Mouse (Mus musculus) midbrain, embryonic 13.5 days (tissue): ENCODE measurements around the gene Numb. TPM values are rescaled to one million over a fixed set of nuclear protein-coding genes. Genes with fewer than 3 reads are reported as not detected.

ENCODE experiments used
- ATAC-seq: fragments of 200-750 bp; cut with Nextera tagmentation; 2 replicates; pipeline ENCODE4 v1.8.0; 2017; ENCODE audit warnings: mild to moderate bottlenecking, moderate TSS enrichment, moderate library complexity
- H3K27ac ChIP-seq: fragments of 300-500 bp; sonication (generic); 2 replicates; pipeline ENCODE4 v1.5.1; 2015; ENCODE audit warnings: inconsistent platforms, mild to moderate bottlenecking, moderate library complexity
- H3K27me3 ChIP-seq: fragments of 300-500 bp; sonication (generic); 2 replicates; pipeline ENCODE4 v1.6.1; 2015; ENCODE audit warnings: mild to moderate bottlenecking, inconsistent platforms
- H3K36me3 ChIP-seq: fragments of 300-500 bp; sonication (generic); 2 replicates; pipeline ENCODE4 v1.6.1; 2015; ENCODE audit warnings: mild to moderate bottlenecking, inconsistent platforms
- H3K4me1 ChIP-seq: fragments of 300-500 bp; sonication (generic); replicated peaks from 2 replicates; pipeline ENCODE4 v1.6.1; 2015; ENCODE audit warnings: inconsistent platforms
- H3K4me2 ChIP-seq: fragments of 300-500 bp; sonication (generic); replicated peaks from 2 replicates; pipeline ENCODE4 v1.6.1; 2015; ENCODE audit warnings: moderate library complexity, mild to moderate bottlenecking, inconsistent platforms
- H3K4me3 ChIP-seq: fragments of 300-500 bp; sonication (generic); replicated peaks from 2 replicates; pipeline ENCODE4 v1.5.1; 2015; ENCODE audit warnings: mild to moderate bottlenecking, inconsistent platforms
- H3K9ac ChIP-seq: fragments of 300-500 bp; sonication (generic); replicated peaks from 2 replicates; pipeline ENCODE4 v1.6.1; 2015; ENCODE audit warnings: mild to moderate bottlenecking, inconsistent platforms
- H3K9me3 ChIP-seq: fragments of 300-500 bp; sonication (generic); 2 replicates; pipeline ENCODE4 v1.6.1; 2016; ENCODE audit warnings: mild to moderate bottlenecking, inconsistent platforms
- WGBS: fragments of 180-500 bp; shearing (Covaris S2); methylation state at CpG from one replicate; pipeline ENCODE4 v1.1.7; 2015; 5-methylcytosine and 5-hydroxymethylcytosine counted together
- polyA plus RNA-seq: library from polyadenylated mRNA; unstranded; fragments of >200 nt; fragmentation: Nextera tagmentation; extraction: Ambion mirVana; gene quantifications from 2 replicates; pipeline ENCODE4 v1.2.1, GENCODE M21; 2015

The Numb gene
- polyA plus RNA-seq, 1 experiment from 2014 or later, result 23.6 TPM

DNA sequence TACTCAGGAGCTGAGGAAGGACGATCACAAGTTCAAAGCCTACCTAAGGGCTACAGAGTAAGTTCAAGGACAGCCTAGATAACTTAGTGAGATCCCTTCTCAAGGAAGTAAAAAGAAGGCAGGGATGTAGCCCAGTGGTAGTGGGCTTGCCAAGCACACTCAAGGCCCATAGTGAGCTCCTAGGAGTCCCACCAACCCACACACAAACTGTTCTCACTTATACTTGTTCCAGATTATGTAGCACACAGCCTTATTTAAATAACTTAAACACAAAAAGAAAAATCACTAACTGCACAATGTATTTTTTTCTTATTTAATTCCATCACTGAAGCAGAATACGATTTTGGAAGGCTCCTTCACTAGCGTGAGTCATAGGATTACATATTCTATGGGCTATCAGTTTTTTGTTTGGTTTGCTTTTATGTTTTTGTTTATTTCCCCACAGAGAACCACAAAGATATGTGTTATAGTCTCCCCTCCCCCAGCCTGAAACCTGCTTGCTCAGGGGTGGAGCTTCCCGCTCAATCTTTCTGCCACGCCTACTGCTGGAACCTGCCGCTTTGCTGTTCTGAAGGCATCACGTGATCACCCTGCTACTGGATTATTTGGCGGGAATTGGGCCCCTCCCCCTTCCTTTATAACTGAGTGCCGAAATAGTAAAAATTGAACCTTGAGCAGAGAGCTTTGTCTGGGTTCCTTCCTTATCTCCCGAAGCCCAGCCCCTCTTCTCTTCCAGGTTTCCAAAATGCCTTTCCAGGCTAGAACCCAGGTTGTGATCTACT, 80.1 kb downstream of the Numb start:
- Histone ChIP-seq H3K9ac (no peak overlapping the region), H3K9me3 (no peaks in the 10 kb centered on the region), H3K4me3 (no peak overlapping the region), H3K27ac (no peak overlapping the region), H3K4me1 (no peaks in the 10 kb centered on the region), H3K4me2 (no peak overlapping the region), H3K36me3 (peaks cover 38% of the 10 kb centered on the region), H3K27me3 (no peaks in the 10 kb centered on the region)
- WGBS, result 88% methylated on average over 10 of the region's 10 CpGs
- ATAC-seq, result no peak

DNA sequence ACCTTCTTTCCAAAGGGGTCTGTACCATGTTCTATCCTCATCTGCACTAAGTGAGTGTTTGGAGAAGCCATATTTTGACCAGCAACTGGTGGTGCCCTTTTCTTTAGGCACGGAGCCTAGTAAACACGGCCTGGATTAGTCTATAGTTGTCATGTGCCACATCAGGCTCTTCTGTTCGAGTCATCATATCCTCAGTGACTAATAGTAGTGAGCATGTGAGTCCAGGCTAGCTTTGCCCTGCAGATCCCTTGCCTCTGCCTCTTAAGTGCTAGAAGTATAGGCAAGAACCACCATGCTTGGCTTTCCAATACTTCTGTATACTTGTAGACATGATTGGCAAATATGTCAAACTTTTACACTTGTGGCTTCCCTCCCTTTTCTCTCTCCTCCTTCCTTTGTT, 87.8 kb downstream of the Numb start:
- H3K4me2 ChIP-seq, result no peak overlapping the region
- H3K4me1 ChIP-seq, result no peaks in the 10 kb centered on the region
- no peak overlapping the region for H3K9ac ChIP-seq
- H3K27ac ChIP-seq, result no peak overlapping the region
- H3K36me3 ChIP-seq, result peaks cover 30% of the 10 kb centered on the region
- WGBS, result 97% methylated on average over 3 of the region's 3 CpGs
- no peak for ATAC-seq
- no peaks in the 10 kb centered on the region for H3K27me3 ChIP-seq
- no peaks in the 10 kb centered on the region for H3K9me3 ChIP-seq
- no peak overlapping the region for H3K4me3 ChIP-seq

DNA sequence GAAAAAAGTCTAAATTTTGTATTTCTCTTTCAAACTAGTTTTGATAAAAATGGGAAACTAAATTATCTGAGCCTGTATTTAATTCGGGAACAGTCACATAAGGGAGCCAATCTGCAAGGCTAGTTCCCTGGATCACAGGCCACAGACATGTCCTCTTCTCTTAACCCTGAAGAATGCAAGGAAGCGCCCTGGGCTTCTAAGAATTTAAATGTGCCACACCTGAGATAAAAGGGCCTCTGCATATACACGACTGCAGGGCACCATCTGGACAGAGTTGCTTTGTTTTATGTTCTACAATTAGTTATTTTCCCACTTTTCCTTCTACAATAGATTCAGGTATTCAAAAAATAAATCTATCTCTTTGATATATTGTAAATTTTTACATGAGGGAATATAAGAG, 91.3 kb downstream of the Numb start:
- Histone ChIP-seq H3K4me1 (no peaks in the 10 kb centered on the region), H3K36me3 (peaks cover 16% of the 10 kb centered on the region), H3K27ac (no peak overlapping the region), H3K9me3 (no peaks in the 10 kb centered on the region), H3K9ac (no peak overlapping the region), H3K4me2 (no peak overlapping the region), H3K4me3 (no peak overlapping the region), H3K27me3 (no peaks in the 10 kb centered on the region)
- WGBS, result 88% methylated on average over 3 of the region's 3 CpGs
- no peak for ATAC-seq

DNA sequence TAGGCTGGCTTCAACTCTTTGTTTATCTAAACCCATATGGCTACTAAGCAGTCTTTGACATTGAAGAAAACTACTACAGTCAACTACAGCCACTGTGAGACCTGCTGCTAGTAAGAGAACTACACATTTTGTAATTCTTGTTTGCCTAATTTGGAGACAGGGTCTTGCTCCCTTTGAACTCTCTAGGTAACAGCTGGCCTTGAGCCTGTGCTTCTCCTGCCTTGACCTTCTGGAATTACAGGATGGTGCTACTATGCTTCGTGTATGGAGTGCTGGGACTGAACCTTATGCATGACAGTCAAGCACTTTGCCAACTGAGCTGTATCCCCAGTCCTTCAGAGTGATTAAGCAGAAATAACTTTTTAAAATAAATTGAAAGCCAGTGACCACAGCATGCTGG, 105.1 kb downstream of the Numb start:
- Histone ChIP-seq H3K4me2 (no peak overlapping the region), H3K36me3 (0 out of 2 replicates have a peak, but pooled peaks cover 7% of the 10 kb centered on the region), H3K4me1 (no peaks in the 10 kb centered on the region), H3K27ac (no peak overlapping the region), H3K9me3 (no peaks in the 10 kb centered on the region), H3K9ac (no peak overlapping the region), H3K27me3 (no peaks in the 10 kb centered on the region), H3K4me3 (no peak overlapping the region)
- WGBS, result 87% methylated on average over 1 of the region's 1 CpGs
- no peak for ATAC-seq

DNA sequence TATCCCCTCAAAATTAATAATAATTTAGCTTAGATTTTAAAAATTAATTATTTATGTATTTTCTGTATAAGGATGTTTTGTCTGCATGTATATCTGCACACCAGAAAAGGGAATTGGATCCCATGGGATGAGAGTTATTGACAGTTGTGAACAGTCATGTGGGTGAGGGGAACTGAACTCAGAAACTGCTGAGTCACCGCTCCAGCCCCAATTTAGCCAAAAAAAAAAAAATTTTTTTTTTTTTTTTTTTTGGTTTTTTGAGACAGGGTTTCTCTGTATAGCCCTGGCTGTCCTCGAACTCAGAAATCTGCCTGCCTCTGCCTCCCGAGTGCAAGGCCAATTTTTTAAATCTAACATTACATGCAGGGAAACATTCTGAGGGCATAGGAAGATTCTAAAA, 109.8 kb downstream of the Numb start:
- WGBS, result 97% methylated on average over 3 of the region's 3 CpGs
- Histone ChIP-seq H3K4me3 (no peak overlapping the region), H3K36me3 (peaks cover 20% of the 10 kb centered on the region), H3K27me3 (no peaks in the 10 kb centered on the region), H3K9me3 (no peaks in the 10 kb centered on the region), H3K4me2 (no peak overlapping the region), H3K4me1 (no peaks in the 10 kb centered on the region), H3K27ac (no peak overlapping the region), H3K9ac (no peak overlapping the region)
- ATAC-seq, result no peak

DNA sequence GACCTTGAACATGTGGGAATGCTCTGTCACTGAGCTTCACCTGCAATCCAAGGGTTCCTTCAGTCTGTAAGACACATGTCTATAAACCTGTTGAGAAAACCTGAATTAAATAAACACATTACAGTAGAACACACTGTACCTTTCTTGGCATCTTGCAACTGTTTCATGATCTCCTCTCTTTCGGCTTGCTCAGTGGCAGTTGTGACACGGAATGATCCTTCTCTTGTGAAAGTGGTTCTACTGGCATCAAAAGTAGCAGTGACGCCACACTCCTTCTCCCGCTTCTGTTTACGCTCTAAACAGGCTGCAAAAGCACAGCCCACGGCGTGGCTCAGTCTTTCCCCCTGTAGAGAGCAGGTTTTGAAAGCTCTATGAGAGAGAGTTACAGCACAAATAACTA, 118.1 kb downstream of the Numb start:
- ATAC-seq, result no peak
- H3K4me1 ChIP-seq, result no peaks in the 10 kb centered on the region
- 96% methylated on average over 7 of the region's 7 CpGs for WGBS

DNA sequence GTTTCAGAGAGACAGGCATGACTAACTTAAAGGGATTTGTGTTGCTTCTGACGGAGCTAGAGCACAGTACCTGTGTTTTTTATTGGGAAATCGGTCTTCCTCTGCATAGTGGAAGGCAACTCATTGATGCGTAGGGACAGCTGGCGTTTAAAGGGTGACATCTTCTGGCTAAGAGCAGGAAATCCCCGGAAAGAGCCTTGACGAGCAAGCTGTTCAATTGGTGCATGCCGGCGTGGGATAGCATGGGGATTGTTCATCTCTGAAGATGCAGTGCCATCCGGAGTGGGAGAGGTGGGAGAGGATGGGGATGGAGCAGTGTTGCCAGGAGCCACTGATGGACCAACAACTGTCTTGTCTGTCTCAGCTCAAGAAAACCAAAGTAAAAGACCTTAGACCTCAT, 120.8 kb downstream of the Numb start:
- Histone ChIP-seq H3K4me3 (no peak overlapping the region), H3K9me3 (no peaks in the 10 kb centered on the region; the same call in 1 of the 2 replicates), H3K9ac (no peak overlapping the region), H3K4me1 (no peaks in the 10 kb centered on the region), H3K27ac (no peak overlapping the region), H3K4me2 (no peak overlapping the region), H3K36me3 (peaks cover 68% of the 10 kb centered on the region), H3K27me3 (no peaks in the 10 kb centered on the region)
- WGBS, result 48% methylated on average over 9 of the region's 9 CpGs
- ATAC-seq, result no peak

More for the DNA sequence above, 118.1 kb downstream of the Numb start:
- Histone ChIP-seq H3K9me3 (no peaks in the 10 kb centered on the region; the same call in 1 of the 2 replicates), H3K27ac (no peak overlapping the region), H3K9ac (no peak overlapping the region), H3K36me3 (peaks cover 78% of the 10 kb centered on the region), H3K4me2 (no peak overlapping the region), H3K4me3 (no peak overlapping the region), H3K27me3 (no peaks in the 10 kb centered on the region)

DNA sequence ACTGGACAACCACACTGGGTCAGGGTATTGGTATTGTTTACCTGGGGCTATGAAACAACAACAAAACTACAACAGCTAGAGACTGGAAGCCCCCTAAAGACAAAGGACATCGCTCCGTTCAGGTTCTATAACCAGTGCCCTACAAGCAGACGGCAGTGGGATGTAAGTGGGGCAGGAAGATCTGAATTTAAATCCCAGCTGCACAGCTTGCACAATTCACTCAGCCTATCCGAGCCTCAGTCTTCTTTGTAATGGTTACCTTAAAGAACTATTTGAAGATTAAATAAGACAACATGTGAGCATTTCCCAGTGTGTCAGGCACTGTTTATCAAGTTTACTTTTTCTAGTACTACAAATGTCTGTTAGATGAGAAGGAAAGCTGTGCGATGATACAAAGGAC, 123.4 kb downstream of the Numb start:
- ATAC-seq, result no peak
- H3K36me3 ChIP-seq, result peaks cover 55% of the 10 kb centered on the region
- no peaks in the 10 kb centered on the region for H3K4me1 ChIP-seq
- H3K4me3 ChIP-seq, result no peak overlapping the region
- H3K27me3 ChIP-seq, result no peaks in the 10 kb centered on the region
- no peak overlapping the region for H3K4me2 ChIP-seq
- no peak overlapping the region for H3K9ac ChIP-seq
- 87% methylated on average over 5 of the region's 5 CpGs for WGBS
- no peaks in the 10 kb centered on the region for H3K9me3 ChIP-seq
- no peak overlapping the region for H3K27ac ChIP-seq

DNA sequence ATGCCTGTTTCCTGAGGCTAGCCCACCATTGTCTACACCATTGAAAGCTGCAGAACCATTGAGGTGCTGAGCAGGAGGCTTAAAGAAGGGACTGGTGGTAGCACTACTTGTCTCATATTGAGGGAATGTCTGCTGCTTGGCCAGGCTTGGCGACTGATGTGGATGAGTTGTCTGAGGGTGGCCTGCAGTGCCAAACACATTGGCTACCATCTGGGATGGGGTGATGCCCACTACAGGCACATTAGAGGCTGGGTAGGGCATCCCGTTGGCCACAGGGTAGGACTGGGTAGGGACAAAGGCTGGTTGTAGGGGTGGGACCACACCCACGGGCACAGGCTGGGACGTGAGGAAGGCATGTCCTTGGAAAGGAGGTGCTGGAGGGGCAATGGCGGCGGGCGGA, 126.1 kb downstream of the Numb start:
- WGBS, result 98% methylated on average over 7 of the region's 7 CpGs
- H3K36me3 ChIP-seq, result peaks cover 57% of the 10 kb centered on the region
- H3K9ac ChIP-seq, result no peak overlapping the region

DNA sequence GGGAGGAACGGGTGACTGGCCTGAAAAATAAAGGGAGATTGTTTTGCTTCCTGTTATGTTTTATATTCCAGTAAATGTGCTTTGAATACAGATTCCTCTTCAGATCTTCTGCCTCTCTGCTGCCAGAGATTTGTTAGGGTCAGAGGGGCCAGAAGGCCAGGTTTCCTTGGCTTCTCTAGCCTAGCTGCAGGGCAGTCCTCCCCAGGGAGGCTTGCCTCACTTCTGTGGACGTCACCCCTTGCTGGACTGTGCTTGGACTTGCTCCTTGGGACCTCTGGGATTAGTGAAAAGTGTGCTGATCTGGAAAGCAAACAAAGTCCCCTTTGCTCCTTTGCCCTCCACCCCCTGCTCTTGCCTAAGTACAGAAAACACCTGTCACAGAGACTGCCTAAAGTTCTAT, 126.7 kb downstream of the Numb start:
- Histone ChIP-seq H3K4me2 (no peak overlapping the region), H3K27ac (no peak overlapping the region), H3K36me3 (peaks cover 51% of the 10 kb centered on the region), H3K27me3 (no peaks in the 10 kb centered on the region), H3K4me3 (no peak overlapping the region), H3K9ac (no peak overlapping the region), H3K9me3 (no peaks in the 10 kb centered on the region), H3K4me1 (no peaks in the 10 kb centered on the region)
- WGBS, result 58% methylated on average over 2 of the region's 2 CpGs
- no peak for ATAC-seq

More for the DNA sequence above, 126.1 kb downstream of the Numb start:
- no peaks in the 10 kb centered on the region for H3K9me3 ChIP-seq
- no peak for ATAC-seq
- H3K4me2 ChIP-seq, result no peak overlapping the region
- no peak overlapping the region for H3K4me3 ChIP-seq
- no peaks in the 10 kb centered on the region for H3K4me1 ChIP-seq
- H3K27ac ChIP-seq, result no peak overlapping the region
- H3K27me3 ChIP-seq, result no peaks in the 10 kb centered on the region

DNA sequence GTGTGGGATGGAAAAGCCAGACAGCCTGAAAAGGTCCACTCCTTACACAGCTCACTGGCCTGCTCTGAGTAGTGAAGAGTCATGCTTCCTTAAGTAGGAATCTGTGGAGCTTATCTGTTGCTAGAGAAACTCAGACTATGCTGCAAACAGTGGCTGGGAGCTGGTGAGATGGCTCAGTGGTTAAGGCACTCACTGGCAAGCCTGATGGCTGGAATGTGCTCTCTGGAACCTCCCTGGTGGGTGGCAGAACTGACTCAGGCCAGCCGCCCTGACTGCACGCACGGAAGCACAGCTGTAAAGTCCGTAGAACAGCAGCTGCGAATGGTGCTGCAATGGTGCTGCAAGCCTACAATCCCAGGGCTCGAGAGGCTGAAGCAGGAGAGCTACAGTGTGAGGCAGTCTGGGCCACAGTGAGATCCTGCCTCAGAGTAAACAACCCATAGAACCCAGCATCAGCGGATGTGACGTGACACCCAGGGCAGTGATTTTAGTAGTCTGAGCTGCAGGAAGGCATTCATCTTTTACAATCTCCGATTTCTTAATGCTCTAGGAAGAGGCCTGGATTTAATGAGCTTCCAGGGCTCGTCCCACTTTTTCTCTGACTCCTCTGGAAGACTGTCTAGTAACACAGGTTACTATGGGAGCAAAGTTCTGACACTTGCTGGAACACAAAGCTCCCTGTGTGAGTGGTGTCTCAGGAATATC, 128.9 kb downstream of the Numb start:
- 68% methylated on average over 10 of the region's 10 CpGs for WGBS
- Histone ChIP-seq H3K9me3 (no peaks in the 10 kb centered on the region), H3K27me3 (no peaks in the 10 kb centered on the region), H3K4me2 (no peak overlapping the region), H3K4me1 (no peaks in the 10 kb centered on the region), H3K36me3 (peaks cover 35% of the 10 kb centered on the region), H3K27ac (no peak overlapping the region), H3K4me3 (no peak overlapping the region), H3K9ac (no peak overlapping the region)
- ATAC-seq, result no peak

DNA sequence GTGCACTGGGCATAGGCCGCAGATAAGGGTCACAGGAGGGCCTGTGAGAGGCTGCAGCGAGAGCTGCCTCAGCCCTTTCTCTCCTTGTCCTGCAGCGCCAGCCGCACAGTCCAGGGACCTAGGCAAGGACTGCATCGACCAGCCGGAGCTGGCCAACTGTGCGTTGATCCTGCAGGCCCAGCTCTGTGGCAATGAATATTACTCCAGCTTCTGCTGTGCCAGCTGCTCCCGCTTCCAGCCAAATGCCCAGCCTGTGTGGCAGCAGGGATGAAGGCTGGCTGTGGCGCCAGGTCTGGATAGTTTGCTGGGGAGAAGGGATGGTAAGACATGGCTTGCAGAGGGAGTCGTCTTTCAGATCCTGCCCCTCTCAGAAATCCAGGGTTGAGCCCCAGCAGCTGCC, 130.0 kb downstream of the Numb start:
- no peak for ATAC-seq
- no peak overlapping the region for H3K4me3 ChIP-seq
- H3K36me3 ChIP-seq, result peaks cover 30% of the 10 kb centered on the region
- WGBS, result 88% methylated on average over 10 of the region's 10 CpGs
- no peak overlapping the region for H3K4me2 ChIP-seq
- H3K27me3 ChIP-seq, result no peaks in the 10 kb centered on the region
- no peaks in the 10 kb centered on the region for H3K4me1 ChIP-seq
- H3K27ac ChIP-seq, result no peak overlapping the region; the same call in 1 of the 2 replicates
- no peaks in the 10 kb centered on the region for H3K9me3 ChIP-seq
- no peak overlapping the region for H3K9ac ChIP-seq
